Mouse (Mus musculus): ENCODE data around the gene Coa4. TPM values are rescaled to one million over a fixed set of nuclear protein-coding genes. Genes with fewer than 3 reads are reported as not detected.
A peak's percentile ranks its signal among the peaks of the same experiment; 100 is the strongest.

Gene Coa4
- polyA plus RNA-seq, 1 experiment from 2014 or later, result 20.4 TPM

GRCm38 (mm10) chr7:100520663-100521285, 16.1 kb upstream of the Coa4 start:
- no peak overlapping the region for H3K4me3 ChIP-seq (ENCODE audit: low read length)
- H3K27ac ChIP-seq (ENCODE audit: low read length), result no peak overlapping the region
- no peak overlapping the region for H3K9ac ChIP-seq (ENCODE audit: low read length)
- H3K4me2 ChIP-seq (ENCODE audit: low read depth, low read length), result peak overlapping the region; percentile 32; the same call in 1 of the 2 replicates
- no peaks in the 10 kb centered on the region for H3K4me1 ChIP-seq (replicated peaks; ENCODE audit: control insufficient read depth, insufficient read depth, low read length)
- H3K9me3 ChIP-seq (ENCODE audit: control insufficient read depth, low read length), result no peaks in the 10 kb centered on the region
- WGBS, result 18% methylated on average over 10 of the region's 10 CpGs
- ATAC-seq (ENCODE audit: low read depth), result no peak
- no peaks in the 10 kb centered on the region for H3K36me3 ChIP-seq (ENCODE audit: control insufficient read depth, insufficient read depth, low read length)
- no peaks in the 10 kb centered on the region for H3K27me3 ChIP-seq (ENCODE audit: control insufficient read depth, insufficient read depth, low read depth, low read length)

- WGBS, result 62% methylated on average over 3 of the region's 3 CpGs
- Histone ChIP-seq H3K27ac (ENCODE audit: low read length) (no peak overlapping the region), H3K4me3 (ENCODE audit: low read length) (no peak overlapping the region), H3K9ac (ENCODE audit: low read length) (no peak overlapping the region), H3K4me1 (replicated peaks; ENCODE audit: control insufficient read depth, insufficient read depth, low read length) (no peaks in the 10 kb centered on the region), H3K27me3 (ENCODE audit: control insufficient read depth, insufficient read depth, low read depth, low read length) (no peaks in the 10 kb centered on the region), H3K9me3 (ENCODE audit: control insufficient read depth, low read length) (no peaks in the 10 kb centered on the region), H3K4me2 (ENCODE audit: low read depth, low read length) (no peak overlapping the region), H3K36me3 (ENCODE audit: control insufficient read depth, insufficient read depth, low read length) (no peaks in the 10 kb centered on the region)
- no peak for ATAC-seq (ENCODE audit: low read depth)
Observed at GRCm38 (mm10) chr7:100522222-100522621, 14.6 kb upstream of the Coa4 start.

GRCm38 (mm10) chr7:100524669-100525068, 12.2 kb upstream of the Coa4 start:
- ATAC-seq (ENCODE audit: low read depth), result no peak
- no peak overlapping the region for H3K4me2 ChIP-seq (ENCODE audit: low read depth, low read length)
- no peak overlapping the region for H3K4me3 ChIP-seq (ENCODE audit: low read length)
- WGBS, result 59% methylated on average over 8 of the region's 8 CpGs
- H3K9ac ChIP-seq (ENCODE audit: low read length), result no peak overlapping the region
- H3K27me3 ChIP-seq (ENCODE audit: control insufficient read depth, insufficient read depth, low read depth, low read length), result no peaks in the 10 kb centered on the region
- H3K36me3 ChIP-seq (ENCODE audit: control insufficient read depth, insufficient read depth, low read length), result no peaks in the 10 kb centered on the region
- H3K4me1 ChIP-seq (replicated peaks; ENCODE audit: control insufficient read depth, insufficient read depth, low read length), result no peaks in the 10 kb centered on the region
- H3K9me3 ChIP-seq (ENCODE audit: control insufficient read depth, low read length), result no peaks in the 10 kb centered on the region
- no peak overlapping the region for H3K27ac ChIP-seq (ENCODE audit: low read length)

GRCm38 (mm10) chr7:100530766-100531165, 6.1 kb upstream of the Coa4 start:
- Histone ChIP-seq H3K9me3 (ENCODE audit: control insufficient read depth, low read length) (no peaks in the 10 kb centered on the region), H3K36me3 (ENCODE audit: control insufficient read depth, insufficient read depth, low read length) (no peaks in the 10 kb centered on the region), H3K9ac (ENCODE audit: low read length) (no peak overlapping the region), H3K4me3 (ENCODE audit: low read length) (no peak overlapping the region), H3K4me2 (ENCODE audit: low read depth, low read length) (no peak overlapping the region), H3K4me1 (replicated peaks; ENCODE audit: control insufficient read depth, insufficient read depth, low read length) (peaks cover 6% of the 10 kb centered on the region), H3K27me3 (ENCODE audit: control insufficient read depth, insufficient read depth, low read depth, low read length) (no peaks in the 10 kb centered on the region), H3K27ac (ENCODE audit: low read length) (no peak overlapping the region)
- no peak for ATAC-seq (ENCODE audit: low read depth)
- 85% methylated on average over 5 of the region's 5 CpGs for WGBS

- Histone ChIP-seq H3K4me1 (replicated peaks; ENCODE audit: control insufficient read depth, insufficient read depth, low read length) (peaks cover 12% of the 10 kb centered on the region), H3K27ac (ENCODE audit: low read length) (peak overlapping the region; percentile 70), H3K9ac (ENCODE audit: low read length) (peak overlapping the region; percentile 26; the same call in 1 of the 2 replicates), H3K4me3 (ENCODE audit: low read length) (no peak overlapping the region), H3K9me3 (ENCODE audit: control insufficient read depth, low read length) (no peaks in the 10 kb centered on the region), H3K4me2 (ENCODE audit: low read depth, low read length) (peak overlapping the region; percentile 16; the same call in 1 of the 2 replicates), H3K27me3 (ENCODE audit: control insufficient read depth, insufficient read depth, low read depth, low read length) (no peaks in the 10 kb centered on the region), H3K36me3 (ENCODE audit: control insufficient read depth, insufficient read depth, low read length) (no peaks in the 10 kb centered on the region)
- 15% methylated on average over 2 of the region's 2 CpGs for WGBS
- ATAC-seq (ENCODE audit: low read depth), result no peak
Observed at GRCm38 (mm10) chr7:100533503-100533902, 3.4 kb upstream of the Coa4 start.

- Histone ChIP-seq H3K27me3 (ENCODE audit: control insufficient read depth, insufficient read depth, low read depth, low read length) (no peaks in the 10 kb centered on the region), H3K9me3 (ENCODE audit: control insufficient read depth, low read length) (no peaks in the 10 kb centered on the region), H3K4me3 (ENCODE audit: low read length) (no peak overlapping the region), H3K9ac (ENCODE audit: low read length) (no peak overlapping the region), H3K27ac (ENCODE audit: low read length) (peak overlapping the region; percentile 43; the same call in 1 of the 2 replicates), H3K4me2 (ENCODE audit: low read depth, low read length) (no peak overlapping the region), H3K4me1 (replicated peaks; ENCODE audit: control insufficient read depth, insufficient read depth, low read length) (peaks cover 12% of the 10 kb centered on the region), H3K36me3 (ENCODE audit: control insufficient read depth, insufficient read depth, low read length) (peaks cover 1% of the 10 kb centered on the region)
- 72% methylated on average over 3 of the region's 3 CpGs for WGBS
- no peak for ATAC-seq (ENCODE audit: low read depth)
Observed at GRCm38 (mm10) chr7:100534216-100534615, 2.7 kb upstream of the Coa4 start.

GRCm38 (mm10) chr7:100535831-100536230, 1.0 kb upstream of the Coa4 start:
- ATAC-seq (ENCODE audit: low read depth), result no peak
- no peaks in the 10 kb centered on the region for H3K27me3 ChIP-seq (ENCODE audit: control insufficient read depth, insufficient read depth, low read depth, low read length)
- no peak overlapping the region for H3K27ac ChIP-seq (ENCODE audit: low read length)
- H3K9ac ChIP-seq (ENCODE audit: low read length), result no peak overlapping the region
- no peaks in the 10 kb centered on the region for H3K9me3 ChIP-seq (ENCODE audit: control insufficient read depth, low read length)
- H3K4me3 ChIP-seq (ENCODE audit: low read length), result no peak overlapping the region
- 76% methylated on average over 2 of the region's 2 CpGs for WGBS
- peaks cover 9% of the 10 kb centered on the region for H3K36me3 ChIP-seq (ENCODE audit: control insufficient read depth, insufficient read depth, low read length)
- H3K4me2 ChIP-seq (ENCODE audit: low read depth, low read length), result no peak overlapping the region
- H3K4me1 ChIP-seq (replicated peaks; ENCODE audit: control insufficient read depth, insufficient read depth, low read length), result peaks cover 12% of the 10 kb centered on the region

- peak overlapping the region; percentile 83 for H3K4me3 ChIP-seq (ENCODE audit: low read length)
- peaks cover 12% of the 10 kb centered on the region for H3K4me1 ChIP-seq (replicated peaks; ENCODE audit: control insufficient read depth, insufficient read depth, low read length)
- no peak for ATAC-seq (ENCODE audit: low read depth)
- peaks cover 9% of the 10 kb centered on the region for H3K36me3 ChIP-seq (ENCODE audit: control insufficient read depth, insufficient read depth, low read length)
- peak overlapping the region; percentile 64 for H3K4me2 ChIP-seq (ENCODE audit: low read depth, low read length)
- H3K27me3 ChIP-seq (ENCODE audit: control insufficient read depth, insufficient read depth, low read depth, low read length), result no peaks in the 10 kb centered on the region
- peak overlapping the region; percentile 87 for H3K9ac ChIP-seq (ENCODE audit: low read length)
- H3K27ac ChIP-seq (ENCODE audit: low read length), result peak overlapping the region; percentile 84
- WGBS, result 21% methylated on average over 7 of the region's 7 CpGs
- H3K9me3 ChIP-seq (ENCODE audit: control insufficient read depth, low read length), result no peaks in the 10 kb centered on the region
Observed at GRCm38 (mm10) chr7:100537519-100537902, 640 bp downstream of the Coa4 start.

- H3K9me3 ChIP-seq (ENCODE audit: control insufficient read depth, low read length), result no peaks in the 10 kb centered on the region
- H3K36me3 ChIP-seq (ENCODE audit: control insufficient read depth, insufficient read depth, low read length), result peaks cover 9% of the 10 kb centered on the region
- peaks cover 6% of the 10 kb centered on the region for H3K4me1 ChIP-seq (replicated peaks; ENCODE audit: control insufficient read depth, insufficient read depth, low read length)
- H3K4me3 ChIP-seq (ENCODE audit: low read length), result no peak overlapping the region
- H3K27me3 ChIP-seq (ENCODE audit: control insufficient read depth, insufficient read depth, low read depth, low read length), result no peaks in the 10 kb centered on the region
- H3K4me2 ChIP-seq (ENCODE audit: low read depth, low read length), result no peak overlapping the region
- 94% methylated on average over 9 of the region's 9 CpGs for WGBS
- H3K27ac ChIP-seq (ENCODE audit: low read length), result no peak overlapping the region
- H3K9ac ChIP-seq (ENCODE audit: low read length), result no peak overlapping the region
- no peak for ATAC-seq (ENCODE audit: low read depth)
Observed at GRCm38 (mm10) chr7:100539516-100539915, 2.6 kb downstream of the Coa4 start.
